Mouse (Mus musculus): Measurements from ENCODE around the gene Gm49380.

- TF ChIP-seq POLR2A (IDR thresholded peaks at IDR 0.05; ENCODE audit: extremely low read depth, insufficient read depth, low read length) (no peak), CTCF (IDR thresholded peaks at IDR 0.05; ENCODE audit: low read depth, low read length) (no peak)
Measured at GRCm38 (mm10) chr9:44044426-44045157, 68.7 kb downstream of the Gm49380 start.

All from liver, adult 2 months (tissue).